Mouse (Mus musculus): ENCODE results near the gene Ctnna2.

Gene Ctnna2

GRCm38 (mm10) chr6:77578612-77579011 lies 400.9 kb downstream of the Ctnna2 start:
- no peak for DNase-seq

GRCm38 (mm10) chr6:77577585-77577984 lies 401.9 kb downstream of the Ctnna2 start:
- DNase-seq: no peak

DNA sequence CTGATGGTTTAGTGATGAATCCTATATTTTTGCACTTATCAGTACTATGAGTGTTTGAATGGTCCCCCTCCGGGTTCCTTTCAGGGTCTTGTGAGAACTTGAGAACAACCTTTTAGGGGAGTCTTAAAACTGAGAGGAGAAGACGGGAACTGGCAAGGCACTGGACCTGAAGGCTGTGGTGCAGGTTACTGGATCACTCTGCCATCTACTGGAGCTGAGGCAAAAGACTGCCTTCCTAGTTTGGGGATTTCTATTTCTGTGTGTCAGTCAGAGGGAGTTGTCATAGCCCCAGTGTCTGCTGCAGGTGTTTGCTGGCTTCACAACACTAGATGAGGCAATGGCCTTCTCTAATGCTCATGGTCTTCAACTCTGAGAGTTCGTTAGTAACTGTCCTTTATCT lies 406.9 kb downstream of the Ctnna2 start:
- peak; percentile 27 for DNase-seq

DNA sequence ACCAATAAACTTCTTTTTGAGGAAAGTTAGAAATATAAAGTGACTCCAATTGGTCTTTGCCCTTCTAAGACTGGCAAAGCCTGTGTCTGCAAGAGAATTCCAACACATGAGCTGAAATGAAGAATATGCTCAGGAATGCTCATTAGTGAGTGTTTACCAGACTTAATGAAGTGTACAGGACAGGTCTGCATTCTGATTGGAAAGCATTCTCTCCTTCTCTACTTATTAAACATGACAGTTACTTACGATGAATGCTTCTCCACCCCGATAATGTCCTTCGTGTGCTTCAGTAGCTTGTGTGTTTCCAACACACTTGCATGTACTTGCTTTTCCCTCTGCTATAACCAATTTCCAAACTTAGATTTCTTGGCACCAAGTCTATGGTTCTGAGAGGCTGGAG lies 409.6 kb downstream of the Ctnna2 start:
- no peak for DNase-seq

DNA sequence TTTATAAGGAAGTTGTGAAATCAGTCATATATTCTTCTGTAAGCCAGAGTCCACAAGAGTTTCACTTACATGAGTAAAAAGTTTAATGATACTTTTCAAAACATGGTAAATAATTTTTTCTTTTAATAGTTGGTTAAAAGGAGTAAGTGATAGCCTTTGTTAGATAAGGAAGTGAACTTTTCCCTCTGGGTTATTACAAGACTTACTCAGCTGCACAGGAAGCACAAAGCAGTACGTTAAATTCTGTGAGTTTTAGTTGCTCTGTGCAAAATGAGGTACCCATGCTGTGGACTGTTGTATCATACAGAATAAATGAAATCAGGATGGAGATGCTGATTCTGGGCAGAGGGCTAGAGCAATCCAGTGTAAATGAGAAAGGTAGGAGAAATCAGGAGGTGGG lies 423.3 kb downstream of the Ctnna2 start:
- DNase-seq: no peak

DNA sequence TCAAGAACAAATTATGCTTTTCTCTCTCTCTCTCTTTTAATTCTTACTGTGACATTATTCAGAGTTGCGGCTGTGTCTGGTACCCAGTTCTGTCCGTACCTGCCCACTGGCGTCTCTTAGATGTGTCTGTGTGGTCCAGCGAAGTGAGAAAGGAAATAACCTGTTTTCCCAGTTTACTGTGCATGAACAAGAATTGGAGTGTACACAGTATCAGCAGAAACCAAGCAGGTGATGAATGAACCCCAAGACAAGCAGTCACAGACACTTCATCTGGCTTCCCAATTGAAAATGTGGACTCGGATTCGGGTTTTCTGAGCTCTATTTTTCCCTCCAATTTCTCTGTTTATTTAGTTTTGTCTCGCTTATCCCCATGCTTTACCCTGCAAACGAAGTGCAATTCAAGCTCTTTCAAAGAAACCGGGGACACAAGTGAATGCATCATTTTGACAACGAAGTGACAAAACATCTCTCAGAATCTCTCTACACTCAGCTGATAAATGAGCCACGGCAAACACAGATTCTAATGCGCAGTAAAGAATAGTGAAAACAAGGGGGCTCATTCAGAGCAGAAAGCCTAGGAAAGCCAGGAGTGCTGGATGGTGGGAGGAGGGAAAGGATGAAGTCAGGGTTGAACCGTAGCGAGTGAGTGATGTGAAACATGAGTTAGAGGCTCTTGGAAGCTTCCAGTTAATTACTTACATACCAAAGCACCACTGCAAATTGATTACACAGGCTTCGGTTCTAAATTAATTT lies 442.3 kb downstream of the Ctnna2 start:
- DNase-seq: no peak

GRCm38 (mm10) chr6:77527636-77528035 lies 451.9 kb downstream of the Ctnna2 start:
- DNase-seq: no peak

DNA sequence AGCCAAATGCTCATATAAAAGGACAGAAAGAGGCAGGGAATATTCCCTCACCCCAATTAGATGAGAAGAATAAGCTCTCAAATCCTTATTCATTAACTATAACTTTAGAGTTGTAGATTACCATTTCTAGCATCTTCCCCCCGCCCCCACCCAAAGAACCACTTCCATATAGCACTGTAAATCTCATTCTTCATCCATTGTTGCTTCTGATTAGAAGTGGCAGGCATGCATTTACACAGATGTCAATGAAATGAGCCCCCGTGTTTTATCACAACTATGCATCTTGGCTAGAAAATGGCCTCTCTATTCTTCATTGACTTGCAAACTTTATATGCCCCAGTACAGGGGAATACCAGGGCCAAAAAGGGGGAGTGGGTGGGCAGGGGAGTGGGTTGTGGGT lies 457.7 kb downstream of the Ctnna2 start:
- no peak for DNase-seq

DNA sequence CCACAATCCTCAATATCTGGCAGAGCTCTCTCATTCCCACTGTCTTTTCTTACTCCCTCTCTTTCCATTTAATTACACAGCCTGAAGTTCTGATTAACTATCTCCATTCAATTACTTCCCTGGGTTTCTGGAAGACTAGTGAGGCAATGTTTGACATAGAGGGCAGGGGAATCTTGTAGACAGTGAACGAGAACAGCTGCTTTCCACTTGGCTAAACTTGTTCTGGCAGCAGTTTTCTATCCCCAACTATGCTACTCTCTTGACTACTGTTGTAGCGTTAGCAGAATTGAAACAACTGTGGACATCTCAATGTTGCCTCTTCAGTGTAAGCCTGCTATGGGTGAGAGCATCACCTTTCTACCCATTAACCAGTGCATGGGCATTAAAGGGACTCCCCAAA lies 463.0 kb downstream of the Ctnna2 start:
- peak; percentile 12 for DNase-seq

DNA sequence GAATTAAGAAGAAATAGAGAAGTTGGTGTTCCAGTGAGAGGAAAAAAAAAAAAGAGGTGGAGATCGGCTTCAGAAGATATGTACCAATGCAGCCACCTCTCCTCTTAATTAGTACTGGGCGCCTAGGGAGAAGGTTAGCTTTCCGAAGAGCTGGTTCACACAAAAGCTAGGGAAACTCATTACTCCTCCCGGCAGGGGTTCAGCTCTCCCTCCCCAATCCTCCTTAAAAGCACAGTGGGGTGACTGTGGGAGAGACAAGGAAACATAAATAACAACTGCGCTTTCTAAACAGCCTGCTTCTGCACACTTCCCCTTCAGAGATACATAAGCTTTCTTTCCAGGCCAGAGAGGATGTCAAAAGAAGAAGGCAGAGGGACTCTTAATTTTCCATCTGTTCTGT lies 467.7 kb downstream of the Ctnna2 start:
- peak; percentile 8 for DNase-seq

GRCm38 (mm10) chr6:77491721-77492120 lies 487.8 kb downstream of the Ctnna2 start:
- no peak for DNase-seq

DNA sequence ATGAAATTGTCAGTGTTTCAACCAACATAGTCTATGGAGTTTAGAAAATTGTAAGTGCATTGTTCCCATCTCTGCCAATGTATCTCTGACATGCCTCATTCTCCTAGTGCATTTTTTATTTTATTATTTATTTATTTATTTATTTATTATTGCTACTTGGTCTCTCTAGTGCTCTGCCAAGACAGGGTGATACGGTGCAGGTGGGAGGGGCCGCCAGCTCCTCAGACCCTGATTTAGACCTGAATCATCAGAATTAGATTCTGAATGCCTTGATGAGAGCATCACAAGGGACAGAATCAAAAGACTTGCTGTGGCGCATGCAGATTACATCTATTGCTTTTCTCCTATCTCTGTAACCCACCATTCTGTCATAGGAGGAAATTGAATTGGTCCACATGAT lies 492.8 kb downstream of the Ctnna2 start:
- DNase-seq: no peak

DNA sequence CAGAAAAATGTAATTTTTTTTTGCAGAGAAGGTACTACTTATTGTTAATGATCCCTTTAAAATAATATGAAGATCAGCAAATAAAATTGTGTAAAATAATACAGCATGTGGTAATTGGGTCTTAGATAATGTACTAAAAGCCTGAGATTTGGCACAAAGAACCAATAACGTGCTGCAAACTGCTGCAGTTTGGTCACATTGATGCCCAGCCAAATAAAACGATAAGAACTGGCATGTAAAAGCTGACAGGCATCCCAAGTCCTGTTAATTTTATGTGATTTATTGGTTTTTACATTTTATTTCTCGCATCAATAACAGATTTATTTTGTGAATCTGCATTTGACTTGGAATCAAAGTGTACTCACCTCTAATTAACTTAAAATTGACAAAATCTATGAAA lies 497.4 kb downstream of the Ctnna2 start:
- DNase-seq: no peak

GRCm38 (mm10) chr6:77475354-77475753 lies 504.1 kb downstream of the Ctnna2 start:
- DNase-seq: peak; percentile 6

GRCm38 (mm10) chr6:77473256-77473655 lies 506.2 kb downstream of the Ctnna2 start:
- no peak for DNase-seq

- no peak for DNase-seq
Observed at GRCm38 (mm10) chr6:77468058-77468457, 511.4 kb downstream of the Ctnna2 start.

- DNase-seq: peak; percentile 11
Observed at GRCm38 (mm10) chr6:77462737-77463136, 516.8 kb downstream of the Ctnna2 start.

GRCm38 (mm10) chr6:77457919-77458318 lies 521.6 kb downstream of the Ctnna2 start:
- DNase-seq: no peak

GRCm38 (mm10) chr6:77446861-77447260 lies 532.6 kb downstream of the Ctnna2 start:
- DNase-seq: no peak

- DNase-seq: no peak
Observed at GRCm38 (mm10) chr6:77443906-77444305, 535.6 kb downstream of the Ctnna2 start.

DNA sequence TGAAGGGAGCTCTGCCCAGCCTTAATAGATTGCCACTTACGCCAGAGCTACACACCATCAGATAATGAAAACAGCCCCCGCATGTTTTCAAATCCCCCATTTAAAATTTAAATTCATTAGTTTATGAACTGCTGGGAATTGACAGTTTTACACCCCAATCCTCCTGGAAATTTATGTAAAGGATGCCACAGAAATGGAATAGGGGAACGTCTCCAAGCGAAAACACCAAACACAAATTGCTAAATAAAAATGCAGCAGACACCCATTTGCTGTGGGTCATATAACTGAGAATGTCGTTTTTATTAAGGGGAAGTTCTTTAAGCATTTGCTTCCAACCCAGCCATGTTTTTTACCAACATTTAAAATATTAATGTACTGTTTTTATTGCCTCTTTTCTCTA lies 538.4 kb downstream of the Ctnna2 start:
- DNase-seq: no peak

DNA sequence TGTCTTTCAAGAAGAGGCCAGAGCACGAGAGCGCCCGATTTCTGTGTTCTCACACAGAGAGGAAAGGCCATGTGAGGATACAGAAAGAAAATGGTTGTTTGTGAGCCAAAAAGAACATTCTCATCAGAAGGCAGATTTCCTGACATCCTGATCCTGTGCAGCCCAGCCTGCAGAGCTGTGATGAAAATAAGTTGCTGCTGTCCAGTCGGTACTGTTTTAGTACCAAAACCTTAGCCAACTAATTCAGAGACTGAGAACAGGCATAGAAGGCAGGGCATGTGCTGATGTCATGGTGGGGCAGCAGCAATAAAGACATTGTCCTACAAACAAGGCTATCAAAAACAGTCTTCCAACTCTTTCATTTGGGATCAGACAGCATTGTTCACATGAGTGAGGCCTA lies 549.1 kb downstream of the Ctnna2 start:
- peak; percentile 27 for DNase-seq

DNA sequence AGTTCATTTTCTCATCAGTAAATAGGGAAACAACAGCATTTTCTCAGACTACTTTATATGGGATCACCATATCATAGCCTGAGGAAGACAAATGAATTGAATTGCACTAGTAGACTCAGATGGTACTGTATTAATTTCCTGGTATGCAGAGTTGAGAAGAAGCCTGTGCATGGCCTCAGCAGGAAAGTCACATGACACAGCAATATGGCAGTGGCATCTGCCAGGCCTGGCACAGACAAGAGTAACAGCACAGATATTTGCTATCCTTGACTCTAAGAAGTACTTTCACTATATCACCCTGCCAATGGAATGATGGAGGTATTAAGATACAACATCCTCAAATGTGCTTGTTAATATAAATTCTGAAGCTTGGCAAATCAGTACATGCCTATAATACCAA lies 553.8 kb downstream of the Ctnna2 start:
- DNase-seq: no peak

DNA sequence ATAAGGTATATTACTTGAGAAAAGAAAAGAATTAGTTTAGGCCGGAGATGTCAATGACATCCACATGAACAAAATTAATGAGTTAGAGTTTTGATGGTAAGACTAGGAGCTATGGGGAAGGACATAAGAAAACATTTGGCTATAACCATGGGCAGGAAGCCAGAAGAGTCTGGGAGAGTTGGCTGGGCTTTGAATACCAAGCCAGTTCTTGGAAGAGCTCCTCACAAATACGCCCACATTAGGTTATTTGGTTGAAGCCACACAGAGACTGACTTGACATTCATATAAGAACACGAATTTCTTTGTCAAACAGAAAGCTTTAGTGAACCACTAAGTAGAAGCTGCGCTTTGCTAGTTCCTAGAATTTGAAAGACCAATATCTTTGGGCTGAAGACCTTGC lies 554.7 kb downstream of the Ctnna2 start:
- DNase-seq: no peak

DNA sequence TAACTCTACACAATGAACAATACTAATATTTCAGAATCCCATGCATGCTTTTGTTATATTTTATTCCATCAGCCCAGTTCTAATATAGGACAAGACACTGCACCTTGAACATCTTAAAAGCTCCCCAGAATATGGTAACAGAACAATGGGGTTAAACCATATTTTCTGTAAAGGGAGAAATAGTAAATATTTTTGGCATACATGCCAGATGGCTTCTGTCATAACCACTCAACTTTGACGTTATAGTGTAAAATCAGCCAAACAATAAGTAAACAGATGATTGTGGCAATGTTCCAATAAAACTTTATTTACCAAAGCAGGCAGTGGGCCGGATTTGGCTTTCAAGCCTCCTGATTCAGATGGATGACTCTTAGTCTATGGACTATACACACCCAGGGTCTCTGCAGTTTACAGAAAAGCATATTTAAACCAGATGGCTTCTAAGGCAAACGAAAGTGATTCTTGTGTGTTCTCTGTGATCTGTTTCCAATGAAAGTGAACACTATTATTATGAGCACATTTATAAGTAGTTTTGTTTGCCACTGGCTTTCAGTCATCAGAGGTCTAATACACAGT lies 557.8 kb downstream of the Ctnna2 start:
- no peak for DNase-seq
